Mouse (Mus musculus) neural tube, embryonic 14.5 days (tissue): ENCODE measurements at regions not wholly inside any gene's neighbourhood (a gene's known extent, or its start where the extent isn't known, plus 50 kb on each side); places are given as distances from the start of the nearest gene placed in this dataset.

Experiments used
- ATAC-seq: fragments of 200-750 bp; cut with Nextera tagmentation; 2 replicates; pipeline ENCODE4 v1.8.0; 2017; ENCODE audit warnings: low read depth, mild to moderate bottlenecking, moderate TSS enrichment, moderate library complexity
- H3K27ac ChIP-seq: fragments of 300-500 bp; sonication (generic); 2 replicates; pipeline ENCODE4 v1.5.1; 2014; ENCODE audit warnings: low read depth, mild to moderate bottlenecking, control low read depth, low read length, moderate library complexity, mixed read lengths
- H3K27me3 ChIP-seq: fragments of 300-500 bp; sonication (generic); 2 replicates; pipeline ENCODE4 v1.6.1; 2014; ENCODE audit warnings: low read length; ENCODE audit not compliant: control insufficient read depth, insufficient read depth
- H3K36me3 ChIP-seq: fragments of 300-500 bp; sonication (generic); 2 replicates; pipeline ENCODE4 v1.6.1; 2014; ENCODE audit warnings: low read length, mixed read lengths; ENCODE audit not compliant: control insufficient read depth, insufficient read depth
- H3K4me1 ChIP-seq: fragments of 300-500 bp; sonication (generic); 2 replicates; pipeline ENCODE4 v1.6.1; 2014; ENCODE audit warnings: low read length; ENCODE audit not compliant: control insufficient read depth, insufficient read depth
- H3K4me2 ChIP-seq: fragments of 300-500 bp; sonication (generic); 2 replicates; pipeline ENCODE4 v1.6.1; 2014; ENCODE audit warnings: mild to moderate bottlenecking, low read depth, low read length, control low read depth
- H3K4me3 ChIP-seq: fragments of 300-500 bp; sonication (generic); 2 replicates; pipeline ENCODE4 v1.5.1; 2014; ENCODE audit warnings: low read depth, low read length, control low read depth, mixed read lengths
- H3K9ac ChIP-seq: fragments of 300-500 bp; sonication (generic); replicated peaks from 2 replicates; pipeline ENCODE4 v1.6.1; 2014; ENCODE audit warnings: low read depth, mild to moderate bottlenecking, control low read depth, low read length, mixed read lengths
- H3K9me3 ChIP-seq: fragments of 300-500 bp; sonication (generic); 2 replicates; pipeline ENCODE4 v1.6.1; 2016; ENCODE audit warnings: low read length; ENCODE audit not compliant: control insufficient read depth
- WGBS: fragments of 180-500 bp; shearing (Covaris S2); extraction: QIAGEN DNeasy Blood & Tissue Kit; methylation state at CpG from one replicate; pipeline ENCODE4 v1.1.7; 2014; 5-methylcytosine and 5-hydroxymethylcytosine counted together

DNA sequence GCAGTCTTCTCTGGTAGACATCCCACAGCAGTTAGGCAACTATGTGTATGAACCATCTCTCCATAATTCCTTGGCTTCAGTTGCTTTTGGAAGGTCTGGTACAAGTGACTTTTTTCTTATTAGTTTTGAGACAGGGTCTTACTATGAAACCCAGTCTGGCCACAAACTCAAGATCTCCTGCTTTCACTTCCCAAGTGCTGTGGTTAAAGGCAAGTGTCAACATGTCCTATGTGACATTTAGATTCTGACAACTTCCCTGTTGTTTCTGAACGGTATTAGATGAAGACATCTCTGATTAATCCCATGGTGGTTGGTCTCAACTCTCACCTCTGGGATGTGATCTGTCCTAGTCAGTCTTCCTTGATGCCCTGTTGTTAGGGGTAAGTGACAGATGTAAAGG is 88.4 kb upstream of the Fbxo33 start:
- 76% methylated on average over 1 of the region's 1 CpGs for WGBS
- Histone ChIP-seq H3K27me3 (no peaks in the 10 kb centered on the region), H3K4me3 (no peak overlapping the region), H3K27ac (no peak overlapping the region), H3K9ac (no peak overlapping the region), H3K9me3 (no peaks in the 10 kb centered on the region), H3K4me2 (no peak overlapping the region), H3K36me3 (no peaks in the 10 kb centered on the region), H3K4me1 (no peaks in the 10 kb centered on the region)
- ATAC-seq, result no peak

DNA sequence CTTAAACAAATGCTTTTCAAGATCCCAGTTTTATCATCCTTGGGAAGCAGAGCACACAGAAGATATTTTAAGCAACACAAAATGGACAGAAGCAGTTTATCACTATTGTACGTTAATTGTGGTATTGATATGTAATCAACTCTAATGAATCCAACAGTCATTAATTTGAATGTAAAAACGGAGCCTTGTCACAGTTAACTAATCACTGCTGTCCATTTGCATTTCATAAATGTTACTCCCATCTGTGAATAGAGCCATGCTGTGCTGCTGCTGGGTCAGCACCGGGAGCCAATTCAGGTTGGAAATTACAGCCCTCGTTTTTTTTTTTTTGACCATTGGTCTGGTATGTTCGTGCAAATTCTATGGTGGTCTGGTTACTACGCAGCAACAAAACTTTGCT is 85.0 kb upstream of the Fbxo33 start:
- Histone ChIP-seq H3K4me1 (no peaks in the 10 kb centered on the region), H3K9me3 (no peaks in the 10 kb centered on the region), H3K27me3 (no peaks in the 10 kb centered on the region), H3K36me3 (no peaks in the 10 kb centered on the region), H3K9ac (no peak overlapping the region), H3K27ac (no peak overlapping the region), H3K4me3 (no peak overlapping the region), H3K4me2 (no peak overlapping the region)
- WGBS, result 30% methylated on average over 6 of the region's 6 CpGs
- ATAC-seq, result no peak
